Mouse (Mus musculus): ENCODE results near the gene Tekt2. TPM values are rescaled to one million over a fixed set of nuclear protein-coding genes. Genes with fewer than 3 reads are reported as not detected.
A peak's percentile ranks its signal among the peaks of the same experiment; 100 is the strongest.

Tekt2 gene
- polyA plus RNA-seq, 1 experiment from 2014 or later: 2.7 TPM

- Histone ChIP-seq H3K4me1 (replicated peaks) (peaks cover 40% of the 10 kb centered on the region), H3K27me3 (ENCODE audit: insufficient read depth, poor library complexity, severe bottlenecking) (peaks cover 17% of the 10 kb centered on the region), H3K27ac (peak overlapping the region; percentile 51), H3K4me3 (no peak overlapping the region), H3K9me3 (no peaks in the 10 kb centered on the region), H3K36me3 (peaks cover 17% of the 10 kb centered on the region)
- WGBS: 48% methylated on average over 9 of the region's 9 CpGs
- no peak for DNase-seq (ENCODE audit: low spot score)
Measured at GRCm38 (mm10) chr4:126278961-126279360, 46.5 kb downstream of the Tekt2 start.

GRCm38 (mm10) chr4:126278565-126278915 is 46.9 kb downstream of the Tekt2 start:
- Histone ChIP-seq H3K27ac (peak overlapping the region; percentile 51), H3K9me3 (no peaks in the 10 kb centered on the region), H3K4me1 (replicated peaks) (peaks cover 40% of the 10 kb centered on the region), H3K27me3 (ENCODE audit: insufficient read depth, poor library complexity, severe bottlenecking) (peaks cover 12% of the 10 kb centered on the region), H3K4me3 (no peak overlapping the region; the same call in 1 of the 2 replicates), H3K36me3 (peaks cover 22% of the 10 kb centered on the region)
- peak; percentile 52 for DNase-seq (ENCODE audit: low spot score)
- 31% methylated on average over 9 of the region's 9 CpGs for WGBS

GRCm38 (mm10) chr4:126277906-126278564 is 47.5 kb downstream of the Tekt2 start:
- Histone ChIP-seq H3K9me3 (no peaks in the 10 kb centered on the region), H3K27me3 (ENCODE audit: insufficient read depth, poor library complexity, severe bottlenecking) (peaks cover 9% of the 10 kb centered on the region; the same call in 1 of the 2 replicates), H3K36me3 (peaks cover 27% of the 10 kb centered on the region), H3K27ac (0 out of 2 replicates have a peak overlapping the region, but pooled peaks have one; percentile 60), H3K4me1 (replicated peaks) (peaks cover 40% of the 10 kb centered on the region), H3K4me3 (peak overlapping the region; percentile 22; the same call in 1 of the 2 replicates)
- WGBS: 7% methylated on average over 13 of the region's 13 CpGs
- DNase-seq (ENCODE audit: low spot score): peak; percentile 72

- WGBS: 92% methylated on average over 13 of the region's 13 CpGs
- no peak for DNase-seq (ENCODE audit: low spot score)
Measured at GRCm38 (mm10) chr4:126275681-126276131, 49.8 kb downstream of the Tekt2 start.

GRCm38 (mm10) chr4:126275081-126275480 is 50.4 kb downstream of the Tekt2 start:
- WGBS: 95% methylated on average over 4 of the region's 4 CpGs

More at GRCm38 (mm10) chr4:126275681-126276131, 49.8 kb downstream of the Tekt2 start:
- H3K4me3 ChIP-seq: no peak overlapping the region
- no peaks in the 10 kb centered on the region for H3K9me3 ChIP-seq
- H3K36me3 ChIP-seq: peaks cover 37% of the 10 kb centered on the region
- peaks cover 6% of the 10 kb centered on the region; the same call in 1 of the 2 replicates for H3K27me3 ChIP-seq (ENCODE audit: insufficient read depth, poor library complexity, severe bottlenecking)
- H3K27ac ChIP-seq: no peak overlapping the region
- peaks cover 26% of the 10 kb centered on the region for H3K4me1 ChIP-seq (replicated peaks)

GRCm38 (mm10) chr4:126273753-126274152 is 51.7 kb downstream of the Tekt2 start:
- Histone ChIP-seq H3K4me3 (no peak overlapping the region), H3K4me1 (replicated peaks) (peaks cover 13% of the 10 kb centered on the region), H3K27me3 (ENCODE audit: insufficient read depth, poor library complexity, severe bottlenecking) (peaks cover 2% of the 10 kb centered on the region; the same call in 1 of the 2 replicates), H3K27ac (no peak overlapping the region), H3K9me3 (no peaks in the 10 kb centered on the region), H3K36me3 (peaks cover 37% of the 10 kb centered on the region)
- WGBS: 78% methylated on average over 13 of the region's 13 CpGs
- no peak for DNase-seq (ENCODE audit: low spot score)

More at GRCm38 (mm10) chr4:126275081-126275480, 50.4 kb downstream of the Tekt2 start:
- no peak for DNase-seq (ENCODE audit: low spot score)
- no peaks in the 10 kb centered on the region for H3K9me3 ChIP-seq
- H3K4me1 ChIP-seq (replicated peaks): peaks cover 20% of the 10 kb centered on the region
- H3K27me3 ChIP-seq (ENCODE audit: insufficient read depth, poor library complexity, severe bottlenecking): peaks cover 6% of the 10 kb centered on the region; the same call in 1 of the 2 replicates
- no peak overlapping the region for H3K27ac ChIP-seq
- H3K4me3 ChIP-seq: no peak overlapping the region
- H3K36me3 ChIP-seq: peaks cover 37% of the 10 kb centered on the region

Other genes starting within 250 kb of the Tekt2 start
- 46.8 and 49.1 TPM in 2 replicates for gene Lsm10, start 229.1 kb downstream of the Tekt2 start, polyA plus RNA-seq (2016; fragmentation: Nextera tagmentation; extraction: Ambion mirVana)
- gene Stk40, start 221.7 kb downstream of the Tekt2 start, polyA plus RNA-seq (2016; fragmentation: Nextera tagmentation; extraction: Ambion mirVana): 46.9 and 47.2 TPM in 2 replicates
- 29.8 and 35.3 TPM in 2 replicates for gene Eva1b, start 177.9 kb downstream of the Tekt2 start, polyA plus RNA-seq (2016; fragmentation: Nextera tagmentation; extraction: Ambion mirVana)
- gene Sh3d21, start 162.2 kb downstream of the Tekt2 start, polyA plus RNA-seq (2016; fragmentation: Nextera tagmentation; extraction: Ambion mirVana): 1.3 and 2.3 TPM in 2 replicates
- gene Thrap3, start 122.9 kb downstream of the Tekt2 start, polyA plus RNA-seq (2016; fragmentation: Nextera tagmentation; extraction: Ambion mirVana): 230 and 252 TPM in 2 replicates
- gene Map7d1, start 69.3 kb downstream of the Tekt2 start, polyA plus RNA-seq (2016; fragmentation: Nextera tagmentation; extraction: Ambion mirVana): 64.8 and 99.0 TPM in 2 replicates
- 95.4 and 101 TPM in 2 replicates for gene Trappc3, start 63.4 kb downstream of the Tekt2 start, polyA plus RNA-seq (2016; fragmentation: Nextera tagmentation; extraction: Ambion mirVana)
- gene Col8a2, start 38.9 kb downstream of the Tekt2 start, polyA plus RNA-seq (2016; fragmentation: Nextera tagmentation; extraction: Ambion mirVana): 6.1 and 18.5 TPM in 2 replicates
- gene Adprhl2, start 4.0 kb downstream of the Tekt2 start, polyA plus RNA-seq (2016; fragmentation: Nextera tagmentation; extraction: Ambion mirVana): 88.2 and 89.5 TPM in 2 replicates
- gene Ago3, start 103.9 kb upstream of the Tekt2 start, polyA plus RNA-seq (2016; fragmentation: Nextera tagmentation; extraction: Ambion mirVana): 12.6 and 12.7 TPM in 2 replicates
- gene Ago1, start 142.9 kb upstream of the Tekt2 start, polyA plus RNA-seq (2016; fragmentation: Nextera tagmentation; extraction: Ambion mirVana): 11.8 and 13.2 TPM in 2 replicates
- gene Ago4, start 207.8 kb upstream of the Tekt2 start, polyA plus RNA-seq (2016; fragmentation: Nextera tagmentation; extraction: Ambion mirVana): 1.8 and 2.8 TPM in 2 replicates
- gene Clspn, start 231.2 kb upstream of the Tekt2 start, polyA plus RNA-seq (2016; fragmentation: Nextera tagmentation; extraction: Ambion mirVana): 41.8 and 58.7 TPM in 2 replicates